Mouse (Mus musculus): ENCODE measurements at regions not wholly inside any gene's neighbourhood (a gene's known extent, or its start where the extent isn't known, plus 50 kb on each side); places are given as distances from the start of the nearest gene placed in this dataset.
"Not testable (repeated sequence)": the region's sequence is repeated elsewhere in the genome, so short reads cannot be mapped to it uniquely, and the experiment has no call there.

DNA sequence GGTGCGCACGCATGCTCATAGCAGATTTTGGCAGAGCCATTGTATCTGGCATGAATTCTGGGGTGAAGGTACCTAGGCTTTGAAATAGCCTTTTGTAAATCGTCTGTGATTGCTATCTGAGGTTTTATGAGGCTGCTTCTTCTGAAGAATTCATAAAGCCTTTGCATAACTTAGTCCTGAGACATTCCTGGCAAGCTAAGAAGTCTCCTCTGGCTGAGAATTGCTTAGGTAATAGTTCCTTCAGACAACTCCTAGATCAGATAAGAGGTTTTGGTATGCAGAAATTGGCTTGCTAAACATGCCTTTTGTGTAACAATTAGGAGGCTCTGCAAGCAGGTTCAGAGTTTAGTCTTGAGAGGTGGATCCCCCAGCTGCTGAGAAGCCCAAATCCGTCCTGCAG, 82.7 kb downstream of the Pmp22 start:
- no peak for DNase-seq (ENCODE audit: extremely low spot score, low read depth, low spot score)

DNA sequence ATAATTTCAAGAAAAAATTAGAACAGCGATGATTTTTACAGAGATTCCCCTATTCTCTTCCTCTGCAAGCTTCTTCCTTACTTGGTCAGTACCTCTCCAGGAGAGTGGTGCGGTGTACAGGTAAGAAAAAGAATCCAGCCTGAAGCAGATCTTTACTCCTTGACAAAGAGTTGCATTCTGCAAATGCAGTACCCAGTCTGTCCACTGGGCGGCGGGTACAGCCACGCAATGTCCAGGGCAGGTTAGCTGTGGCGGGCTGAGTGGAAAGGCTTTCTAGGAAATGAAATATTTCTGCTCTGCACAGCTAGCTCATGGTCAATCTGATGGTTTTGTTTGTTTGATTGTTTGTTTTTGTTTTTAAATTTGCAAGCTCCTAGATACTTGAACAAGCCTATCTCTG, 84.3 kb downstream of the Pmp22 start:
- peak; percentile 49 for DNase-seq (ENCODE audit: extremely low spot score, low read depth, low spot score)

- DNase-seq (ENCODE audit: extremely low spot score, low read depth, low spot score) = no peak
These were observed 85.2 kb downstream of the Pmp22 start for GRCm38 (mm10) chr11:63213901-63214425.

- no peak for DNase-seq (ENCODE audit: extremely low spot score, low read depth, low spot score)
These were observed 87.2 kb downstream of the Pmp22 start for GRCm38 (mm10) chr11:63215993-63216392.

- DNase-seq (ENCODE audit: extremely low spot score, low read depth, low spot score) = no peak
These were observed 88.3 kb downstream of the Pmp22 start for GRCm38 (mm10) chr11:63217049-63217448.

GRCm38 (mm10) chr11:63226471-63226870, 97.7 kb downstream of the Pmp22 start:
- DNase-seq (ENCODE audit: extremely low spot score, low read depth, low spot score) = no peak

DNA sequence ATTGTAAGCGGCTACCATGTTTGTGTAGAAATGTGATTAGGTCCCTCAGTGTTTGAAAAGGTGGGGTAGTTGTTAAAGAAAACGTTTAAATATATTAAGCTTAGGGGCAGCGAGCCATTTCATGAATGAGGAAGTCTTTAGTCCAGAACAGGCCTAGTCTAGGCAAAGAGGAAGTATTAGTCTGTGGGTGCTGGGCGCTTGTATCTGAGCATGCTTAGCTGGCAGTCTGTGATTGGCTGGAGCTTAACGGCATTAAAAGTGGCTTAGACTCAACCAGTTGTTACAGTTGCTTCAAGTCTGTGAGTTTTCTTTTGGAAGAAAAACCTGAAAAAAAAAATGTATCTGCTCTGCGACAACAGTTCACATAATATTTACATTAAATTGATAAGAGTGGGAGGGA, 102.0 kb downstream of the Pmp22 start:
- no peak for DNase-seq (ENCODE audit: extremely low spot score, low read depth, low spot score)

- no peak for DNase-seq (ENCODE audit: extremely low spot score, low read depth, low spot score)
These were observed 104.6 kb downstream of the Pmp22 start for GRCm38 (mm10) chr11:63233172-63233966.

DNA sequence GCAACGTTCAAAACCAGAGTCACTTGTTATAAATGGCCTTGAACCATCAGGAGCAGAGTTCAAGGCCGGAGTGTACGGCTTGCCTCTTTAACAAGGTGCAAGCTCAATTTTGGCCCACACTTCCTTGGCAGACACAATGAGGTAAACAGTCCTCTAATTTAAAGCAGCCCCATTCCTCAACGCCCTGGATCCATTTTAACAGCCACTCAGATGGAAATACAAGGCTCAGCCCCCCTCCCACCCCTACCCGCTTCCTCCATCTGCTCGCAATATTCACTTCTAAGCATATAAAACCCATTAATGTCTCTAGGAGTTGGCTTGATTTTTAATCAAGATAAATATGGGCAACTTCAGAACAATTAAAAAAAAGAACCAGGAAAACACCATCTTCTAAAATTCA, 105.7 kb downstream of the Pmp22 start:
- no peak for DNase-seq (ENCODE audit: extremely low spot score, low read depth, low spot score)

GRCm38 (mm10) chr11:63238655-63239054, 109.9 kb downstream of the Pmp22 start:
- DNase-seq (ENCODE audit: extremely low spot score, low read depth, low spot score) = no peak

GRCm38 (mm10) chr11:63243906-63244416, 115.2 kb downstream of the Pmp22 start:
- DNase-seq (ENCODE audit: extremely low spot score, low read depth, low spot score) = no peak

GRCm38 (mm10) chr11:63245041-63245440, 116.3 kb downstream of the Pmp22 start:
- no peak for DNase-seq (ENCODE audit: extremely low spot score, low read depth, low spot score)

DNA sequence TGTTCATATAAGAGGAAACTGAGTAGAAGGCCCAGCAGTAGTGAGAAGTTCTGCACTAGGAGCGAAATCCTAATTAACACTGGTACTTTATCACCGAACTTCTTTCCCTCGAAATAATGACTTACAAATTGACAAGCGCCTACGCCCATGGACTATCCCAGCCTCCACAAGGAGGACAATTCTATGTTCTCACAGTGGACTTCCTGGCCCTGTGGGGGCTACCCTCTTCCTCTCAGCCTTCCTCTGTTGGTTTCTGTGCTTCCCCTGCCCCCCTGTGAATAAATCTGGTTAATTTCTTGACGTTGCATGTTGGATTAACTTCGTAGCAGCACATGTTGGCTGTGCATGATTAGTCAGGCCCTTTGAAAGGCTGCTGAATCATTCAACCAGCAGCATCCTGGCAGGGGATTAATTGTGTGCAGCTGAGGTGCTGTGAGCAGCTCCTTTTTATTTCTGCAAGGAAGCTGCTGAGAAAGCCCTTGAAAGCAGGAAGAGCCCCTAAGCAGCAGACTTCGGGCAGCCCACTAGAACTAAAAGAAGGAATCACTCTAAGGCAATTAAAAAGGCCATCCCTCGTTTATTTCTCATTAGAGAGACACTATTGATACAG, 117.4 kb downstream of the Pmp22 start:
- DNase-seq (ENCODE audit: extremely low spot score, low read depth, low spot score) = no peak

GRCm38 (mm10) chr11:63252012-63252856, 123.5 kb downstream of the Pmp22 start:
- no peak for DNase-seq (ENCODE audit: extremely low spot score, low read depth, low spot score)

GRCm38 (mm10) chr11:63252968-63253602, 124.3 kb downstream of the Pmp22 start:
- no peak for DNase-seq (ENCODE audit: extremely low spot score, low read depth, low spot score)

- DNase-seq (ENCODE audit: extremely low spot score, low read depth, low spot score) = no peak
These were observed 135.8 kb downstream of the Pmp22 start for GRCm38 (mm10) chr11:63264432-63265061.

DNA sequence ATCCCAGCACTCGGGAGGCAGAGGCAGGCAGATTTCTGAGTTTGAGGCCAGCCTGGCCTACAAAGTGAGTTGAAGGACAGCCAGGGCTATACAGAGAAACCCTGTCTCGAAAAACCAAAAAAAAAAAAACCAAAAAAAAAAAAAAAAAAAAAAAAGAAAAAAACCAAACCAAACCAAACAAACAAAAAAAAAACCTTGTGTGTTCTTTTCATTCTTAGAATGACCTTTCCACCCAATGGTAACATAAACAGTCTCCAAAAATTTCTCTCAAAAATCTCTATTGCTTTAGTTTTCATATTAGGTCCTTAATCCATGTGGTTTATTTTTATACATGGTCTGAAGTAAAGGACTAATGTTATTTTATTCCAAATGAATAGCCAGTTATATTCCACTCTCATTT, 137.5 kb downstream of the Pmp22 start:
- not testable (repeated sequence) for DNase-seq (ENCODE audit: extremely low spot score, low read depth, low spot score)

- DNase-seq (ENCODE audit: extremely low spot score, low read depth, low spot score) = no peak
These were observed 147.9 kb downstream of the Pmp22 start for GRCm38 (mm10) chr11:63276641-63277040.

DNA sequence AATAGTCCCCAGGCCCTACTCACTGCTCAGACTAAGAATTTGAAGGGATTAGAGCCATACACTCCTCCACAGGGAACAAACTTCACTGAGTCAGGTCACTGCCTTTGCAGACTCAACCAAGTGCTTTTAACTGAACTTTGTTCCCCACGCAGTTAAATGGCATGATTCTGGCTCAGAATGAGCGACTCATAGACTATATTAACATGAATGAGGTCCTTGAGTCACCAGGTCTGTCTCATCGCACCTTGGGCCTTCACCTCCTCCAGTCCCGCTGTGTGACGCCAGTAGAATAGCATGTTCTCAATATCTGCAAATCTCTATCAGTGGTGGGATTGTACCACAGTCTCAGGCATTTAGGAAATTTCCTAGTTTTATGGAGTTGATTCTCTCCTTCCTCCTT, 153.1 kb downstream of the Pmp22 start:
- no peak for DNase-seq (ENCODE audit: extremely low spot score, low read depth, low spot score)

DNA sequence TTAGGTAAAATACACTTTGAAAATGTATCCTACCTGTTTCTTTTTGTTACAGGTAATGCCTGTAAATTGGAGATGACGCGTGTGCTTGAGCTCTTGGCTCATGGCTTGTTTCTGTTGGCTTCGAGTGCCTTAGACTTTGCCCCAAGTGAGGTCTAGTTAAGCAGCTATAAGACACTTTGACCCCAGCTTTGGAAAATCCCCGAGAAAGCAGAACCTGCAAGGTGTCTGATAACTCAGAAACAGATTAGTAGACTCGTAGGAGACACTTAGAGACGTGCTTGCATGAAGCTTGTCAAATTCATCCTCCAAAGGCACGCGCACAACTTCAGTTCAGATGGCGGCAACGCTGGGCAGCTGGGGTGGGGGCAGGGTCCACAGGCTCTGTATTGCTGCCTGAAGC, 153.8 kb downstream of the Pmp22 start:
- no peak for DNase-seq (ENCODE audit: extremely low spot score, low read depth, low spot score)

All from hindlimb bud, embryonic 11.5 days (tissue).